Mouse (Mus musculus): Measurements from ENCODE around the gene Olfr91. TPM values are rescaled to one million over a fixed set of nuclear protein-coding genes. Genes with fewer than 3 reads are reported as not detected.
A peak's percentile ranks its signal among the peaks of the same experiment; 100 is the strongest.

Olfr91 gene
- total RNA-seq, 2 experiments from 2014 or later = not detected

GRCm38 (mm10) chr17:37062101-37062641, 35.9 kb downstream of the Olfr91 start:
- peak; percentile 55 to 78 for DNase-seq (ENCODE audit: low spot score in 2 of 2)

DNA sequence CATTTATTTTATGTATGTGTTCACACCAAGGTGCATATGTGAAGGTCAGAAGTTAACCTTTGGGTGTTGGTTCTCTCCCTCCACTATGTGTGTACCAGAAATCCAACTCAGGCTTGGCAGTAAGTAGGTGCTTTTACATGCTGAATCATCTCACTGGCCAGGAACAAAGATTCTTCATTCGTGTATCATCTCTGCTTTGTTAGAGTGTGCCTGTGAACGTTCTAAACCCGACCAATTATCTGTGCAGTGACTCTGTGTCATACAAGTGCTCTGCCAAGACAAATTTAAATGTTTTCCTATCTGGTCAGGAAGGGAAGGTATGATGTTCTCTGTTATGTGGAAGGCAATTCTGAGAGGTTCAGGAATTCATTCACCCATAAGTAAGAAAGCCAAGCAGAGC, 36.6 kb downstream of the Olfr91 start:
- DNase-seq (ENCODE audit: low spot score in 2 of 2) = no peak

- no peak for DNase-seq (ENCODE audit: low spot score in 2 of 2)
Observed at GRCm38 (mm10) chr17:37056957-37057356, 41.1 kb downstream of the Olfr91 start.

DNA sequence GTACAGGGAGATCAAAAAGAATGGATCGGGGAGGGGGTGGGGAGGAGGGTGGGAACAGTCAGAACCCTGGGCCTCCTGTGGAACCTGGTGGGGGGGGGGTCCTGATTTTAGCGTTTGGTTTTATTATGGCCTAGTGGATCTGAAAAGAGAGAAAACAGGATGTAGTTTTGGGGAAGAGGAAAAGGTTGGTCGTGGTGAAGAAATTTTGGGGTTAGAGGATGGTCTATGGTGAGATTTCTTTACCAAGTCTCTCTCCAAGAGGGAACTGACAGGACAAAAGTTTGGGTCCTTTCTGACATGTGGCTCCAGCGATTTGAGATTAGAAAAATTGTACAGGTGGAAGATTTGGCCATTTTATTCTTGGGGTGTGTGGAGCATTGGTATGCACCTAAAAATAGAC, 46.3 kb downstream of the Olfr91 start:
- no peak for DNase-seq (ENCODE audit: low spot score in 2 of 2)

- DNase-seq (ENCODE audit: low spot score in 2 of 2) = peak in 1 of 2 experiments; percentile 54
Observed at GRCm38 (mm10) chr17:37050876-37051275, 47.2 kb downstream of the Olfr91 start.

DNA sequence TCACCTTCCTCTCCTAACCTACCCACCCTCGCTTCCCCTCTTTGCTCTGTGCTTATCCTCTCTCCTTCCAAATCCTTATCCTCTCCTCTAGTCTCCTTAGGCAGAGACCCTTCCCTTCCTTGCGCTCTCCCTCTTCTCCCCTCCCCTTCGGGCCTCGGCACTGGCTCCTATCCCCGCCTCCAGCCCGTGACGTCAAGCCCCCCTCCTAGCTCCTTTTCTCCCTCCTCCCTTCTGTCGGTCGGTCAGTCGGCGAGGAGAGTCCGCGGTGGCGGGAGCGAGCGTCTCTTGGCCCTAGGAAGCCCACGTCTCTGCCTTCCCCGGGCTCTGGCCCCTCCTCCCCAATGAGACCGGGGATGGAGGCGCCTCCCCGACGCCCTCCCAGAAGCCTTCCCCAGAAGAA, 47.7 kb downstream of the Olfr91 start:
- peak; percentile 96 to 98 for DNase-seq (ENCODE audit: low spot score in 2 of 2)

GRCm38 (mm10) chr17:37049570-37050310, 48.3 kb downstream of the Olfr91 start:
- peak; percentile 85 to 86 for DNase-seq (ENCODE audit: low spot score in 2 of 2)

DNA sequence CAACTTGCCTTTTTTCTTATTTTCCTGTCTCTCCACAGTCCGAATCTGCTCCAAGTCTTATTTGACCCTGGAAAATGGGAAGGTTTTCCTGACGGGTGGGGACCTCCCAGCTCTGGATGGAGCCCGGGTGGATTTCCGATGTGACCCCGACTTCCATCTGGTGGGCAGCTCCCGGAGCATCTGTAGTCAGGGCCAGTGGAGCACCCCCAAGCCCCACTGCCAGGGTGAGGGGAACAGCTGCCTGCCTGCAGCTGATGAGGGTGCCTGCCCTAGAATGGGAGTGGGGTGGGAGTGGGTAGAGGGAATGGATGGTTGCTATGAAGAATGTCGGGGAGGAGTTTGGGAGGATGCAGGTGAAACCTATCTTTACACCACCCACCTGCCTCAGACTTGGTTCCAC, 49.7 kb downstream of the Olfr91 start:
- DNase-seq (ENCODE audit: low spot score in 2 of 2) = no peak

DNA sequence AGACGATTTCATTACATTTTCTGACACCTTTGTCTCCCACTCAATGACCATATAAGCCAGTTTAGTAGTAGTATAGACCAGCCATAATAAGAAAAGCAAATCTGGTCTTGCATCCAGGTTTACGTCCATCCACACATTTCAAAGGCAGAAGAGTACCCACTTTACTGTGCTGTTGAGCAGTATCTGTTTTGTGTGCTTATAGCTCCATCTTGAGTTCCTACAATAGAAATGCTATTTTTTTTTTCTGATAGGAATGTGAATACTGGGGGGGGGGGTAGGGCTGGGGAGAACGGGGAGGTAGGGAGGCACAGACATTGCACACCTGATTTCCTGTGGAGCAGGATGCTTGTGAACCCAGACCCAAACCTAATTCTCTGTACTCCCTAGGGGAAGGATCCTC, 50.1 kb downstream of the Olfr91 start:
- no peak for DNase-seq (ENCODE audit: low spot score in 2 of 2)

- DNase-seq (ENCODE audit: low spot score in 2 of 2) = no peak
Observed at GRCm38 (mm10) chr17:37047332-37047976, 50.6 kb downstream of the Olfr91 start.

DNA sequence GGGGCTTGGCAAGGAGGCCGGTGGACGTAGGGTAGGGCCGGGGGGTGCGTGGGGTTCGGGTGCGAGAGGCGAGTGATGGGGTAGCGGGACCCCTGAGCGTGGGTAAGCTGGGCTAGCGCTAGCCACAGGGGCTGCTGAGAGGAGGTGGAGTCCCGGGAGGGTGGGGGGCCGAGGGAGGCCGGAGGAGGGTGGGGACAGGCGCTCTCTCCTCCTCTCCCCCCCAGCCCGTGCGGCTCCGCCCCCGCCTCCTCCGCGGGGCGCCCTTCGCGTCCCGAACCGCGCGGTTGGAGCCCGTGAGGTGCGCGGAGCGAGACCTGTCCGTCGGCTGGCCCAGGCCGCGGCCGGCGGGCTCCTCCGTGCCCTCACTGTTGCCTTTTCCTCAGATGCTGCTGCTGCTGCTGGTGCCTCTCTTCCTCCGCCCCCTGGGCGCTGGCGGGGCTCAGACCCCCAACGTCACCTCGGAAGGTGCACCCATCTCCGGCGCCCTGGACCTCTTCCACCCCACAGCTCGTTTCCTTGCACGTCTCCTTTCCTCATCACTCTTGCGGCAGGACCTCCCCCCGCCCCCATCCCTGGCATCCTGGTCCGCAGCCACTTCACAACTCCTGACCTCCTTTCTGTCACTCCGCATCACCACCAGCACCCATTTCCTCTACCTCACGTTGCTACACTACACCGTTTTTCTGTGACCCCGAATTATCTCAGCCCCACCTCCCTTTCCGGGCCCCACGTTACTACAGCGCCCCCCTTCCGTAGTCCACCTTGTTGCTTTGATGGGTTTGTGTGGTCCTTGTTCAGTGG, 51.6 kb downstream of the Olfr91 start:
- DNase-seq (ENCODE audit: low spot score in 2 of 2) = peak; percentile 57 to 59

DNA sequence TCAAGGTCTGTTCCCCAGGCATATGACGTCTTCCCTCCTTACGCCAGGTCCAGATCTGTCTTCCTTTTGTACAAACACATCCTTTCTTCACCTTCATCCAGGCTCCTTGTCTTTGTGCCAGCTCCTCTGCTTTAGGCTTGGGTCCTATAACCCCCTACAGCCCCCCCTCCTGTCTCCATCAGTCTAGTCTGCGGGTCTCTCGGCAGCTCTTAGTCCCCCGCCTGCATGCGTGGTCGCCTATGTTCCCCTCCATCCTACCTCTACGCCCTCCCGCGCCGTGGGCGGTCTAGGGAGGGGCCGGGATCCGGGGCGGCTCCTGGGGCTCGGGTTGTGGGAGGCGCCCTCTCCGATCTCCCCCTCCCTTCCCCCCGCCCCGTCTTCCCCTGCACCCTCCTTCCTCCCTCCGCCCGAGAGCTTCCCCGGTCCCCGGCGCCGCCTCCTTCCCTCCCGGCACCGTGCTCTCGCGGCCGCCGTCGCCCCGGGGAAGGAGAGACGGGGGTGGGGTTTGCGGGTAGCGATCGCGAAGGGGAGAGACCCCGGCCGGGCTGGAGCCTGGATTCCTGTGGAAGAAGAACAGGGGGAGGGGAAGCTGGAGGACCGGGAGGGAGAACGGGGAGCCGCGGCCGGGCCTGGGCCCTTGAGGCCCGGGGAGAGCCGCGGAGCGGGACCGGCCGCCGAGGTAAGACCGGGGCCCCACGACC, 52.3 kb downstream of the Olfr91 start, which contains the start of gene Gabbr1:
TSS of gene Gabbr1 (plus strand) at position 356 of the 701 bp plus-strand sequence.
- peak; percentile 76 to 86 for DNase-seq (ENCODE audit: low spot score in 2 of 2)

GRCm38 (mm10) chr17:37044651-37045244, 53.3 kb downstream of the Olfr91 start:
- no peak for DNase-seq (ENCODE audit: low spot score in 2 of 2)

Other genes starting within 250 kb of the Olfr91 start
- gene Trim15, start 231.1 kb downstream of the Olfr91 start, total RNA-seq (2021) = not detected
- gene Trim10, start 228.7 kb downstream of the Olfr91 start, total RNA-seq (2021) = not detected
- under 1 TPM in 1 of 2 experiments, not detected in 1; 0.40 TPM for gene Trim40, start 208.2 kb downstream of the Olfr91 start, total RNA-seq (2021)
- gene Trim31, start 200.2 kb downstream of the Olfr91 start, total RNA-seq (2021) = not detected
- 10 to 100 TPM in 1 of 2 experiments, 1 to 10 TPM in 1; 9.9 to 12.4 TPM for gene Rnf39, start 155.4 kb downstream of the Olfr91 start, total RNA-seq (2021)
- 100 to 1,000 TPM; 136 to 142 TPM for gene Ppp1r11, start 146.5 kb downstream of the Olfr91 start, total RNA-seq (2021)
- 10 to 100 TPM; 32.1 to 34.6 TPM for gene Znrd1, start 139.7 kb downstream of the Olfr91 start, total RNA-seq (2021)
- 1 to 10 TPM; 5.5 to 6.6 TPM for gene Znrd1as, start 139.7 kb downstream of the Olfr91 start, total RNA-seq (2021)
- gene 2410137M14Rik, start 117.0 kb downstream of the Olfr91 start, total RNA-seq (2021) = under 1 TPM; 0.40 to 0.58 TPM
- 1 to 10 TPM; 1.1 to 1.4 TPM for gene H2-M5, start 108.7 kb downstream of the Olfr91 start, total RNA-seq (2021)
- gene Zfp57, start 97.1 kb downstream of the Olfr91 start, total RNA-seq (2021) = 10 to 100 TPM; 12.2 to 12.3 TPM
- gene Mog, start 74.9 kb downstream of the Olfr91 start, total RNA-seq (2021) = 10 to 100 TPM; 21.3 to 24.8 TPM
- 100 to 1,000 TPM; 685 to 702 TPM for gene Gabbr1, start 52.3 kb downstream of the Olfr91 start, total RNA-seq (2021)
- gene Olfr90, start 9.8 kb downstream of the Olfr91 start, total RNA-seq (2021) = not detected
- not detected for gene Olfr92, start 21.8 kb upstream of the Olfr91 start, total RNA-seq (2021)
- gene Olfr93, start 63.2 kb upstream of the Olfr91 start, total RNA-seq (2021) = not detected
- not detected for gene Ubd, start 95.6 kb upstream of the Olfr91 start, total RNA-seq (2021)
- gene Olfr94, start 102.7 kb upstream of the Olfr91 start, total RNA-seq (2021) = not detected
- gene Olfr95, start 114.8 kb upstream of the Olfr91 start, total RNA-seq (2021) = not detected
- gene Olfr96, start 121.9 kb upstream of the Olfr91 start, total RNA-seq (2021) = not detected
- gene Olfr97, start 139.1 kb upstream of the Olfr91 start, total RNA-seq (2021) = not detected
- gene Olfr98, start 165.5 kb upstream of the Olfr91 start, total RNA-seq (2021) = not detected
- gene H2-M3, start 171.9 kb upstream of the Olfr91 start, total RNA-seq (2021) = 1 to 10 TPM; 3.8 to 4.6 TPM
- gene Olfr99, start 185.2 kb upstream of the Olfr91 start, total RNA-seq (2021) = not detected
- gene Olfr101, start 206.0 kb upstream of the Olfr91 start, total RNA-seq (2021) = not detected
- gene Olfr102, start 218.8 kb upstream of the Olfr91 start, total RNA-seq (2021) = not detected
- not detected for gene Olfr103, start 241.4 kb upstream of the Olfr91 start, total RNA-seq (2021)